Mouse (Mus musculus) erythroblast, embryonic 14.5 days (primary cell): ENCODE data around the gene Pgf.

ENCODE experiments used
- GATA1 ChIP-seq: IDR thresholded peaks from 2 replicates; pipeline ENCODE4 v1.6.1; 2012; ENCODE audit warnings: low read length, inconsistent platforms, mixed read lengths
- TAL1 ChIP-seq: IDR thresholded peaks from 3 replicates; pipeline ENCODE4 v1.6.1; 2012; ENCODE audit warnings: low read length, inconsistent platforms, mixed read lengths

- no peak for TF ChIP-seq TAL1
- TF ChIP-seq GATA1: no peak
These were observed 23.6 kb upstream of the Pgf start for GRCm38 (mm10) chr12:85200929-85201829.
